Mouse (Mus musculus) T-helper 1 cell (primary cell): ENCODE data around the gene Cox19.
"Not testable (repeated sequence)": the region's sequence is repeated elsewhere in the genome, so short reads cannot be mapped to it uniquely, and the experiment has no call there.

ENCODE experiments used
- in situ Hi-C: fragments of 300-600 bp; cut with MboI, MseI; formaldehyde crosslinking; loops from one replicate; pipeline ENCODE4 v1.15.1; 2025; ENCODE audit warnings: high pct_unique_total_duplicates

Gene Cox19

GRCm38 (mm10) chr5:139351134-139351533, at the start of gene Cox19:
Gene Cox19 (minus strand): TSS chr5:139351418.
- in situ Hi-C loops: loop anchor here (10.0 kb wide), 1 partner anchor 506 kb away; no protein-coding TSS in a partner anchor

- in situ Hi-C loops: loop anchor here (5.0 kb wide), 1 partner anchor 38 kb away; no protein-coding TSS in a partner anchor
These were observed 48.8 kb upstream of the Cox19 start for GRCm38 (mm10) chr5:139399991-139400390.

- in situ Hi-C loops: no loop called here
These were observed 47.6 kb upstream of the Cox19 start for GRCm38 (mm10) chr5:139398786-139399185.

GRCm38 (mm10) chr5:139397959-139398753, 46.9 kb upstream of the Cox19 start:
- in situ Hi-C loops: no loop called here

- in situ Hi-C loops: no loop called here
These were observed 46.2 kb upstream of the Cox19 start for GRCm38 (mm10) chr5:139397359-139397916.

- in situ Hi-C loops: no loop called here
These were observed 44.3 kb upstream of the Cox19 start for GRCm38 (mm10) chr5:139395528-139395927.

GRCm38 (mm10) chr5:139394399-139394798, 43.2 kb upstream of the Cox19 start:
- in situ Hi-C loops: no loop called here

- in situ Hi-C loops: no loop called here
These were observed 42.0 kb upstream of the Cox19 start for GRCm38 (mm10) chr5:139393197-139393588.

GRCm38 (mm10) chr5:139392219-139393196, 41.3 kb upstream of the Cox19 start:
- in situ Hi-C loops: no loop called here

GRCm38 (mm10) chr5:139391309-139391990, 40.2 kb upstream of the Cox19 start:
- in situ Hi-C loops: no loop called here

- in situ Hi-C loops: not testable (repeated sequence)
These were observed 39.3 kb upstream of the Cox19 start for GRCm38 (mm10) chr5:139390324-139391119.

GRCm38 (mm10) chr5:139389676-139390061, 38.5 kb upstream of the Cox19 start:
- in situ Hi-C loops: no loop called here

- in situ Hi-C loops: no loop called here
These were observed 37.8 kb upstream of the Cox19 start for GRCm38 (mm10) chr5:139388694-139389675.

- in situ Hi-C loops: no loop called here
These were observed 37.0 kb upstream of the Cox19 start for GRCm38 (mm10) chr5:139388195-139388570.

GRCm38 (mm10) chr5:139387329-139388194, 36.3 kb upstream of the Cox19 start:
- in situ Hi-C loops: no loop called here

GRCm38 (mm10) chr5:139386047-139386446, 34.8 kb upstream of the Cox19 start:
- in situ Hi-C loops: no loop called here

- in situ Hi-C loops: no loop called here
These were observed 33.3 kb upstream of the Cox19 start for GRCm38 (mm10) chr5:139384531-139384930.

GRCm38 (mm10) chr5:139383234-139383633, 32.0 kb upstream of the Cox19 start:
- in situ Hi-C loops: no loop called here
